Mouse (Mus musculus) liver, embryonic 12.5 days (tissue): Measurements from ENCODE around the gene Myt1l. TPM values are rescaled to one million over a fixed set of nuclear protein-coding genes. Genes with fewer than 3 reads are reported as not detected.

Experiments used
- ATAC-seq: fragments of 200-750 bp; cut with Nextera tagmentation; 2 replicates; pipeline ENCODE4 v1.8.0; 2017; ENCODE audit warnings: moderate number of reproducible peaks, mild to moderate bottlenecking, moderate library complexity
- H3K27ac ChIP-seq: fragments of 300-500 bp; sonication (generic); 2 replicates; pipeline ENCODE4 v1.5.1; 2016; ENCODE audit warnings: mild to moderate bottlenecking
- H3K27me3 ChIP-seq: fragments of 300-500 bp; sonication (generic); replicated peaks from 2 replicates; pipeline ENCODE4 v1.6.1; 2016; ENCODE audit warnings: mild to moderate bottlenecking, moderate library complexity
- H3K36me3 ChIP-seq: fragments of 300-500 bp; sonication (generic); 2 replicates; pipeline ENCODE4 v1.6.1; 2016; ENCODE audit warnings: mild to moderate bottlenecking, moderate library complexity
- H3K4me1 ChIP-seq: fragments of 300-500 bp; sonication (generic); 2 replicates; pipeline ENCODE4 v1.6.1; 2016
- H3K4me2 ChIP-seq: fragments of 300-500 bp; sonication (generic); 2 replicates; pipeline ENCODE4 v1.6.1; 2016; ENCODE audit warnings: mild to moderate bottlenecking, moderate library complexity
- H3K4me3 ChIP-seq: fragments of 300-500 bp; sonication (generic); 2 replicates; pipeline ENCODE4 v1.5.1; 2016; ENCODE audit warnings: mild to moderate bottlenecking, moderate library complexity
- H3K9ac ChIP-seq: fragments of 300-500 bp; sonication (generic); 2 replicates; pipeline ENCODE4 v1.6.1; 2016; ENCODE audit warnings: mild to moderate bottlenecking, moderate library complexity
- H3K9me3 ChIP-seq: fragments of 300-500 bp; sonication (generic); replicated peaks from 2 replicates; pipeline ENCODE4 v1.6.1; 2016; ENCODE audit warnings: mild to moderate bottlenecking, moderate library complexity
- WGBS: fragments of 180-500 bp; shearing (Covaris S2); methylation state at CpG from one replicate; pipeline ENCODE4 v1.1.7; 2016; ENCODE audit not compliant: insufficient replicate concordance; 5-methylcytosine and 5-hydroxymethylcytosine counted together
- polyA plus RNA-seq: library from polyadenylated mRNA; unstranded; fragments of >200 nt; fragmentation: Nextera tagmentation; extraction: Ambion mirVana; gene quantifications from 2 replicates; pipeline ENCODE4 v1.2.1, GENCODE M21; 2016

The Myt1l gene
- polyA plus RNA-seq, 1 experiment from 2014 or later, result not detected

DNA sequence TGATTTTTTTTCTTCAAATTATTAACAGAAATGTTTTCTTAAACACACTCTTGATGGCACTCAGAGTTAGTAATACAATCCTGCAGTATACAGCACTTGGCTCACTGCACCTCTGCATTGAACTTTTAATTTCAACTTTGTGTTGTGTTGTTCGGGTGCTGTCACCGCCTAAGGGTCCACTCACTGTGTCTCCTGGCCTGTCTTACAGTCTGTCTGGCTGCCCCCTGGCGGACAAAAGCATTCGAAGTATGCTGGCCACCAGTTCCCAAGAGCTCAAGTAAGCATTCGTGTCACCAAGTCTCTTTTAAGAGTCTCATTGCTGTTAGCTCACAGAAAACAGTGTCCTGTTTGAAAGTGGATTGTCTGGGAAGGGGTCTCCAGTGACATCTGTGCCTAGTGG, 326.8 kb downstream of the Myt1l start:
- Histone ChIP-seq H3K27me3 (no peaks in the 10 kb centered on the region), H3K4me2 (no peak overlapping the region)

DNA sequence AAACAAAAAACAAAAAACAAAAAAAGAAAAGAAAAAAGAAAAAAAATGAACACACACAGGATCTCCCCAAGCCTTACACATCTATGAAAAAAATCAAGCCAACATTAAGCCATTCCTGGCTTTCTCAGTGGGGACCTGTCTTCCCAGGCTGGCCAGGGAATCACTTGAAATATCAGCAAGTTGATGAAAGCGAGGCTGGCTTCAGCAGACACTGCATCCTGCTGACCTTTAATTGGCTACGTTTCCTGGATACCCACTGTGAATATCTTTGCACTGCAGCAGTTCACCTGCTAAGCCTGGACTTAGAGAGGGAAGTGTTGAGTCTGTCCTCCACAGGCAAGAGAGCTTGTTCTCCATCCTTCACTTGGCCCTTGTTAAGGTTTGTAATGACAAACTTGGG, 332.8 kb downstream of the Myt1l start:
- 34% methylated on average over 2 of the region's 2 CpGs for WGBS
- Histone ChIP-seq H3K4me1 (no peaks in the 10 kb centered on the region), H3K27ac (no peak overlapping the region), H3K36me3 (no peaks in the 10 kb centered on the region), H3K4me2 (no peak overlapping the region), H3K4me3 (no peak overlapping the region), H3K9me3 (no peaks in the 10 kb centered on the region), H3K27me3 (no peaks in the 10 kb centered on the region), H3K9ac (no peak overlapping the region)
- no peak for ATAC-seq

More for the DNA sequence above, 326.8 kb downstream of the Myt1l start:
- no peak overlapping the region for H3K4me3 ChIP-seq
- no peak for ATAC-seq
- no peaks in the 10 kb centered on the region for H3K4me1 ChIP-seq
- H3K9ac ChIP-seq, result no peak overlapping the region
- 24% methylated on average over 5 of the region's 5 CpGs for WGBS
- H3K9me3 ChIP-seq, result no peaks in the 10 kb centered on the region
- no peak overlapping the region for H3K27ac ChIP-seq
- no peaks in the 10 kb centered on the region for H3K36me3 ChIP-seq

DNA sequence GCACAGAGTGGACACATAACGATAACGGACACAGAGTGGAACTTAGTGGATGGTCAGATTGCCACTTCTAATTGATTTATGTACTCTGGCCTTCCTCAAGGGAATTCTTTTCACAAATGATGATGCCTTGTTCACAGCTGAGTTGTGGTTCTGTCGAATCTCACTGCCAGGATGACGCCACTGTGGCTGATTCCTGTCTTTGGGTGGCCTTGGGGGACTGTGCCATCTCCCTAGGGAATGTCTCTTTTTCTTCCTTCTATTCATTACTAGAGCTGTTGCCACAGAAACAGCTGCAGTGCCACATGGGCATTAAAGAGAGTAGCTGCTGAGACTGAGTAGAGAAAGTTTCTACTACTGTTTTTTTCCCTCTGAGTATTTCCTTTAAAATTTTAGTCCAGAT, 340.1 kb downstream of the Myt1l start:
- ATAC-seq, result no peak
- no peak overlapping the region for H3K4me3 ChIP-seq

DNA sequence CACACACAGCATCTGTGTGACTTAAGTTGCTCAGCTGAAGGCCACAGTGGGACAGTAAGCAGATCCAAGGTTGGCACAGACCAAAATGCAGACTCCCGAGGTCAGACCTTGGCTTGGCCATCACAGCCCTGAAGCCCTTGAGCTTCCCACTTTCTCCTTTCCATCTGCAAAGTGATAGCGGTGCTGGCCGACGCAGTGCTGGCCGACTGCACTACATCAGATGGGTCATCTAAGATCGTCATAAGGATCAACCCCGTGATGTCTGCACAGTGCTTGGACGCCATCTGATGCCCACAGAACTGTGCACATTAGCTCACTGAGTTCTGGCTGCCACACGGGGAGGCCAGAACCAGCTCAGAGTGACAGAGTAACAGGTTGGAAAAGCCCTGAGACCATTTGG, 340.6 kb downstream of the Myt1l start:
- 74% methylated on average over 9 of the region's 9 CpGs for WGBS

More for the DNA sequence above, 340.1 kb downstream of the Myt1l start:
- Histone ChIP-seq H3K9me3 (no peaks in the 10 kb centered on the region), H3K27ac (no peak overlapping the region), H3K36me3 (no peaks in the 10 kb centered on the region), H3K4me1 (no peaks in the 10 kb centered on the region), H3K4me2 (no peak overlapping the region), H3K27me3 (no peaks in the 10 kb centered on the region), H3K9ac (no peak overlapping the region)
- WGBS, result 72% methylated on average over 4 of the region's 4 CpGs

DNA sequence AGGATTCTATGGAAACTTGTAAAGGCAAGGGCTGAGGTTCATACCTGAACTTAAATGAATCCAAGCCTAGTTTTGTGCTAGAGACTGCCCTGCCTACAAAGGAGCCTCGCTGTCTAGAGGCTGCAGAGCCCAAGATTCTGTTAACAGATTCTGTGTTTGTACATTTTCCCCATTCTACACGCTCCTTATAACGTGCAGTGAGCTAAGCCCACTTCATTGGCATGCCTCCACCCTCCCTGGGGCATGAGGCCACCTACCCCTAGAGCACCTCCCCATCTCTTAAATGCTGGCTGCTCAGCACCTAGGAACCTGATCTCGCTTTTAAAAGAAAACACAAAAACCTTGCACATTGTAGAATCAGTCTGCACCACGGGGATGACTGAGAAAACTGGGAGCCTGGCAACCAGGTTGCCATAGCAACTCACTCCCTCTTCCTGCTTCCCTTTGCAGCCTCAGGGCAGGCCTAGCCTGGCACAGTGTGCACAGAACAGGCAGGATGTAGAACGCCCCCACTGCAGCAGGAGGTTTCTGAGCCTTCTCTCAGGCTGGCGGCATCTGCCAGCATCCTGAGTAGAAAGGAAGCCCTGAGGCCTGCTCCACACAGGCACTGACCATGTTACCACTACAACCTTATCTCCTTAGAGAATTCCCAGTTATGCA, 344.1 kb downstream of the Myt1l start:
- no peaks in the 10 kb centered on the region for H3K4me1 ChIP-seq
- H3K4me3 ChIP-seq, result no peak overlapping the region
- ATAC-seq, result no peak
- H3K27me3 ChIP-seq, result no peaks in the 10 kb centered on the region
- no peaks in the 10 kb centered on the region for H3K9me3 ChIP-seq
- H3K9ac ChIP-seq, result no peak overlapping the region
- H3K36me3 ChIP-seq, result no peaks in the 10 kb centered on the region
- 30% methylated on average over 7 of the region's 7 CpGs for WGBS
- no peak overlapping the region for H3K4me2 ChIP-seq
- H3K27ac ChIP-seq, result no peak overlapping the region

More for the DNA sequence above, 340.6 kb downstream of the Myt1l start:
- no peak overlapping the region for H3K4me3 ChIP-seq
- no peak overlapping the region for H3K9ac ChIP-seq
- no peaks in the 10 kb centered on the region for H3K27me3 ChIP-seq
- H3K27ac ChIP-seq, result no peak overlapping the region
- ATAC-seq, result no peak
- H3K36me3 ChIP-seq, result no peaks in the 10 kb centered on the region
- H3K9me3 ChIP-seq, result no peaks in the 10 kb centered on the region
- H3K4me1 ChIP-seq, result no peaks in the 10 kb centered on the region
- H3K4me2 ChIP-seq, result no peak overlapping the region

DNA sequence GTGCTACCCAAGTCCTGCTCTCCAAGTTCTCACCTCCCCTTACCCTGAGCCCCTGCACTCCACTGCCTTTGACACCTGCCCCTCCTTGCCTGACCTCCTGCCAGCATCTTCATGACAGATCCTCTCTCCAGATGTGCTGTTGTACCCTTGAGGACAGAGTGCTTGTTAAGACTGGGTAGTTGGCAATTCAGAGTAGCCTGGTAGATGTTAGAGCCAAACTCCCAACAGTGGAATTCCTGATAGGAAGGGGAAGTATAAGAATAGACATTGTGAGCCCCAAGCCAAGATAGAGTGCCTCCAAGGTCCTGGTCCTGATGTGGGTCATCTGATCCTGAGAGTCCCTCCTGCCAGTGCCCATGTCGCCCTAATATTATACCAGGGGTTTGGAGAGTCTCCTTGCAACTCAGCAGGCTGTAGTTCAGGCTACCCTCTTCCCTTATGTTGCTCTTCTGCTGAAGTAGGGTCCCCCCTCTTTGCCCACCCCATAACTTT, 345.1 kb downstream of the Myt1l start:
- Histone ChIP-seq H3K4me3 (no peak overlapping the region), H3K9me3 (no peaks in the 10 kb centered on the region), H3K27ac (no peak overlapping the region), H3K27me3 (no peaks in the 10 kb centered on the region), H3K4me2 (no peak overlapping the region), H3K36me3 (no peaks in the 10 kb centered on the region), H3K9ac (no peak overlapping the region), H3K4me1 (no peaks in the 10 kb centered on the region)
- WGBS, result 27% methylated on average over 1 of the region's 1 CpGs
- ATAC-seq, result no peak

DNA sequence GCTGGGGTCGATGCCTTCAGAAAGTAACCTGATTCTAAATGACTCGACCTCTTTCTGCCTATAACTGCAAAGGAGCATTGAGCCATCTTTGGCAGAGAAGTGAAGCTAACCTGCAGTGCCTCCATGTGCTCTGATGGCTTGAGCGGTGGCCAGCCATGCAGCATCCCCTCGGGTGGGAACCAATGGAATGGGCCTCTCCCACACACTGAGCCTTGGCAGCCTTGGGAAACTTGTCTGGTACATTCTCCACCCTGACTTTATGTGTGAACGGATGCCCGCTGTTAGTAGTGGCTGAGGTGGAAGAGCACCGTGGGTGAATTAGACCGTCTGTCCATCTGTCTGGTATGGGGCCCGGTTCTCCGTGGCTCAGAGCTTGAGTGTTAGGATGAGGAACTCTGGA, 349.8 kb downstream of the Myt1l start:
- ATAC-seq, result no peak

DNA sequence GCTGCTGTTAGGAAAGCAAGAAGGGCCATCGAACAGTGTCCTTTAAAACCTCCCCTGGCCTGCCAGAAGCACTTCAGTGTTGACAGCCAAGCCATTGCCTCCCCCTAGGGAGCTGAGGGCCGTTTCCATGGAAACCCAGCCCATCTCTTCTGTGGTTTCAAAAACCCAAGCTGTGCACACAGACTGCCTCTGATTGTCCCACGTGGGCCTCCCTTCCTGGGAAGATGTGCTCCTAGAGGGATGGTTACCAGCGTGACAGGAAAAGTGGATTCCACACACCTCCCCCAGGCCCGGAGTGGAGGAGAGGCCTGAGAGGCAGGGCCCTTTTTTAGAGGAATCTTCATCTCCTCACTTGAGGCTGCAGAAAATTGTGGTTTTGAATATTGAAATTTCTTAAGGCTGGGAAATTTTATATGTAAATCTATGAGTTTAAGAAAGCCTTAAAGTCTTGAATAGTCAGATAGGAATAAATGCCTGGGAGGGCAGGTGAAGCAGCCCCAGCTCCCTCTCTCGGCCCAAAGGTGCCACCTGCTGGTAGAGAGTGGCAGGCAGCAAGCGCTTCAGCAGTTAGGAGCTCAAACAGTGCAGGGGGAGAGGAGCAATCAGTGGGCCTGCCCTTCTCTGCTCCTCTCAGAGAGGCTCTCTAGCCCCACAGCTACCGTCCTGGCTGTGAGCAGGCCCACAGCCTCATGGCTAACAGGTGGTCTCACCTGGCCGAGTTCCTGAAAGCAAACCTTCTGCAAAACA, 354.9 kb downstream of the Myt1l start:
- Histone ChIP-seq H3K27ac (no peak overlapping the region), H3K27me3 (no peaks in the 10 kb centered on the region), H3K9ac (no peak overlapping the region), H3K4me2 (no peak overlapping the region), H3K36me3 (no peaks in the 10 kb centered on the region), H3K9me3 (no peaks in the 10 kb centered on the region), H3K4me1 (no peaks in the 10 kb centered on the region), H3K4me3 (no peak overlapping the region)
- WGBS, result 24% methylated on average over 9 of the region's 9 CpGs
- ATAC-seq, result no peak

More for the DNA sequence above, 349.8 kb downstream of the Myt1l start:
- H3K4me3 ChIP-seq, result no peak overlapping the region
- no peak overlapping the region for H3K9ac ChIP-seq
- no peak overlapping the region for H3K4me2 ChIP-seq
- no peaks in the 10 kb centered on the region for H3K9me3 ChIP-seq
- no peak overlapping the region for H3K27ac ChIP-seq
- H3K27me3 ChIP-seq, result no peaks in the 10 kb centered on the region
- 77% methylated on average over 10 of the region's 10 CpGs for WGBS
- H3K4me1 ChIP-seq, result no peaks in the 10 kb centered on the region
- no peaks in the 10 kb centered on the region for H3K36me3 ChIP-seq

DNA sequence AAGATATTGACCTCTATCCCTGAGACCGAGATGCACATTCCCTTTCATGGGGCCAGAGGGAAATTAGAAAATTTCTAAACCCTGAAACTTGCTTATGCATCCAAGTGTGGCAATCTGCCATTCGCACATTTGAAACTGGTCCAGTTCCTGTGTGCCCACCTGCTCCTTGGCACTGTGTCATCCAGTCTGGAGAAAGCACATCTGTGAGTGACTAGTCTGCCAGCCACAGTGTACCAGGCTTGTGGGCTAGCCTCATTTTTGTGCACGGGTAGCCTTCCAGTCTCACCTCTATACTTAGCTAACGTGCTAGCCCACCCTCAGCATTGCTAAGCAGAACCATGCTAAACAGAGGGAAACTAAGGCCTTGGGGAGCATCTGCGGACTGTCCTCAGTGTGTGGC, 356.2 kb downstream of the Myt1l start:
- no peak for ATAC-seq
- Histone ChIP-seq H3K9ac (no peak overlapping the region), H3K36me3 (no peaks in the 10 kb centered on the region), H3K27ac (no peak overlapping the region), H3K4me3 (no peak overlapping the region), H3K4me1 (no peaks in the 10 kb centered on the region), H3K9me3 (no peaks in the 10 kb centered on the region), H3K4me2 (no peak overlapping the region), H3K27me3 (no peaks in the 10 kb centered on the region)
- WGBS, result 56% methylated on average over 5 of the region's 5 CpGs

DNA sequence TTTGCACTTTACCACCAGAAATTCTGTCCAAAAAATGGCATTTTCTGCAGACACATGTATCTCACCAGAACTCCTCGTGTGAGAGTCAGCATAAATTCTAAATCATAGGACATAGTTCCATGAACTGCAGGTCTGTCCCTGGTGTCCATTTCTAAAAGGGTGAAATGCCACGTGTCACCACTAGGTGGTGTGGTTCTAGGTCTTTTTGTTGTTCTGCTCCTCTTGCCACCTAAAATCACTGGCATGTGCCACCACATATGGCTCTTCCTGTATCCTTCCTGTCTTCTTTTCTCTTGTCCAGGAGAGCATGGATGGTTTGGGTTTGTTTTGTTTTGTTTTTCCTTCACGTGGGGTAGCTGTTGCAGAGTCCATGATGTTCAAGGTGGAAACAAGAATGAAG, 366.5 kb downstream of the Myt1l start:
- Histone ChIP-seq H3K36me3 (no peaks in the 10 kb centered on the region), H3K4me3 (no peak overlapping the region), H3K9ac (no peak overlapping the region), H3K27ac (no peak overlapping the region), H3K9me3 (no peaks in the 10 kb centered on the region), H3K4me2 (no peak overlapping the region), H3K27me3 (no peaks in the 10 kb centered on the region), H3K4me1 (no peaks in the 10 kb centered on the region)
- ATAC-seq, result no peak
- 13% methylated on average over 3 of the region's 3 CpGs for WGBS

DNA sequence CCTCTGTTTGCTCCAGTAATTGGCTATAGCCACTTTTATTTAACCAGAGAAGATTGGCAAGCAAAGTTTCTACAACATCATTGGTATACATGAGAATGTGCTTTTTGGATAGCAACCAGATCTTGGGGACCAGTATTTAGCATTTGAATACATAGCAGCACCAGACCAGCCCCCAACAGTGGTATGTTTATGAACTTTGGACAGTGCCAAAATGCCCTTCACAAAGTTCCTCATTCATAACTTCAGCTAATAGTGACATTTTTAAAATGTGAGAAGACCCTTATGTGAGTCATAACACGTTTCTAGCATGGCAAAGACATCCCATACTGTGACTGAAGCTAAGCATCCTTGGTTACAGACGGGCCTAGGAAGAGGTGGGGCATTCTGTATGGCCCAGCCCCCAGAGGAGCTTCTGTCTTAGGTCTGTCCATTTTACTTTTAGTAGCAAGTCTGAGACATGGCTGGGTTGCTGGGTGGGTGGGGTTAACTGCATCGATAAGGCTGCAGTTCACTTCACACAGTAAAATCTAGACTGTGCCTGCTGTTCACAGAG, 369.4 kb downstream of the Myt1l start:
- Histone ChIP-seq H3K36me3 (no peaks in the 10 kb centered on the region), H3K9ac (no peak overlapping the region)
- WGBS, result 53% methylated on average over 3 of the region's 3 CpGs

DNA sequence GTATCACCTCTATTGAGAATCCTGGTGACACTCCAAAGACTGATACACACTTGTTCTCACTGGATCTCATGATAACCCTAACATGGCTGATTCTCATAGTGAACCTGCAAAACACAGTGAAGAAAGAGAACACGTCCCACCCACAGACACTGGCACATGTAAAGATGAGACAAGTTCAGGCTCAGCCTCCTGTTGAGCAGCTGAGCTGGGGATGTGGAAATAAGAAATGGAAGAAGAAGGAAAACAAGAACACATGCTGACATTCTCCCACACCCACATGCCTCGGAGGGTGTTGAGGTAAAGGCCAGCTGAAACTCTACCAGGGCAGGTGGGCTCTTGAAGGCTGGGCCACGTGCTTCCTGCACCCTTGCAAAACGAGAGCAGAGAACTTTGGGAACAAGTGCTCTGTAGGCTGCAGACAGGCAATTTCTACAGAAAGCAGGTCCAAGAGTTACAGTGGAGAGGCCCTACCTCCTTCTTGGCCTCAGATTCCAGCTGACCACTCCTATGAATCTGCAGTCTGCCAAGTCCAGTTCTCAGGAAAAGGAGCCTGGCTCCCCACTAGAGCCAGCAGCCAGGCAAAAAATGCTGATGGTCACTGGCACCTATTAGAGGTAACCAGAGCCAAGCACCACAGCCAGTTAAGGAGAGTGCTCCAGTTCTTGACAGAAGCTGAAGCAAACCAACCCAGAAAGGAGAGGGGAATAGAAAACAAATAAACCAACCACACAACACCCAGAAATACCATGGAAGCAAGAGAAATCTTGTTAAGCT, 376.1 kb downstream of the Myt1l start:
- H3K9ac ChIP-seq, result no peak overlapping the region
- H3K9me3 ChIP-seq, result no peaks in the 10 kb centered on the region
- 49% methylated on average over 4 of the region's 4 CpGs for WGBS
- no peak overlapping the region for H3K4me2 ChIP-seq
- H3K27me3 ChIP-seq, result no peaks in the 10 kb centered on the region
- H3K4me1 ChIP-seq, result no peaks in the 10 kb centered on the region
- no peak overlapping the region for H3K4me3 ChIP-seq
- ATAC-seq, result no peak
- H3K36me3 ChIP-seq, result no peaks in the 10 kb centered on the region
- no peak overlapping the region for H3K27ac ChIP-seq

More for the DNA sequence above, 369.4 kb downstream of the Myt1l start:
- no peak overlapping the region for H3K4me2 ChIP-seq
- no peak overlapping the region for H3K4me3 ChIP-seq
- no peaks in the 10 kb centered on the region for H3K9me3 ChIP-seq
- H3K27ac ChIP-seq, result no peak overlapping the region
- no peaks in the 10 kb centered on the region for H3K27me3 ChIP-seq
- no peaks in the 10 kb centered on the region for H3K4me1 ChIP-seq
- ATAC-seq, result no peak
